In the genomic region with DNA sequence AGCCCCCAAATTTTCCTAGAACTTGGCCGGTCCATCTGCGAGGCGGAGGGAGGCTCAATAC, we compare ENCODE assay signal across 8 mouse cellular contexts. TPM values are rescaled to one million over a fixed set of nuclear protein-coding genes. Genes with fewer than 3 reads are reported as not detected.
DNase-seq lines count a peak whose midpoint lies in the region; ATAC-seq and TF ChIP-seq lines count a peak whose summit lies in the region.
"Had no signal": no experiment of that assay in that cellular context is flagged by ENCODE, and none has a peak within 500 bp of the region (broad histone marks: within the 10 kb centered on the region; RNA-seq: fewer than 3 reads in every experiment).

A gene (minus strand): TSS at position 14 of the 61 bp plus-strand sequence.

- H3K27me3 ChIP-seq in lung, embryonic 14.5 days (ENCODE audit: insufficient read depth, low read length) = no peaks in the 10 kb centered on the region
- H3K27me3 ChIP-seq in limb, embryonic 11.5 days (ENCODE audit: control insufficient read depth, insufficient read depth, low read length) = no peaks in the 10 kb centered on the region

- peak within 1 kb of the TSS; percentile 73 for H3K4me2 ChIP-seq in lung, embryonic 14.5 days
- H3K4me2 ChIP-seq in limb, embryonic 11.5 days (ENCODE audit: low read depth, severe bottlenecking) = peak within 1 kb of the TSS; percentile 78

- no peaks in the 10 kb centered on the region for H3K9me3 ChIP-seq in lung, embryonic 14.5 days (ENCODE audit: low read depth, low read length)
- no peaks in the 10 kb centered on the region for H3K9me3 ChIP-seq in limb, embryonic 11.5 days (ENCODE audit: control insufficient read depth, low read length)

- 0 out of 2 replicates have a peak, but pooled peaks cover 7% of the 10 kb centered on the region for H3K36me3 ChIP-seq in lung, embryonic 14.5 days (ENCODE audit: insufficient read depth)
- H3K36me3 ChIP-seq in limb, embryonic 11.5 days (ENCODE audit: control insufficient read depth, insufficient read depth, low read length) = no peaks in the 10 kb centered on the region

- ATAC-seq in lung, embryonic 14.5 days (ENCODE audit: insufficient read depth) = no peak
- ATAC-seq in limb, embryonic 11.5 days (ENCODE audit: insufficient number of reproducible peaks, low FRiP score, low TSS enrichment, low read depth) = no peak

- 0% methylated on average over 3 of the region's 3 CpGs for WGBS in lung, embryonic 14.5 days
- WGBS in limb, embryonic 11.5 days = 0% methylated on average over 3 of the region's 3 CpGs
- 3% methylated on average over 3 of the region's 3 CpGs for WGBS in olfactory bulb, adult 2 months

- peaks cover 3% of the 10 kb centered on the region; the same call in 1 of the 2 replicates for H3K4me1 ChIP-seq in lung, embryonic 14.5 days (ENCODE audit: insufficient read depth)
- H3K4me1 ChIP-seq in embryonic fibroblast, embryonic 13.5 days (ENCODE audit: control insufficient read depth, insufficient read depth, low read length) = peaks cover 8% of the 10 kb centered on the region
- H3K4me1 ChIP-seq in limb, embryonic 11.5 days (ENCODE audit: control insufficient read depth, insufficient read depth, low read length) = peaks cover 7% of the 10 kb centered on the region
- H3K4me1 ChIP-seq in olfactory bulb, adult 2 months (ENCODE audit: control insufficient read depth, insufficient read depth, low read length) = peaks cover 11% of the 10 kb centered on the region

- peak within 1 kb of the TSS; percentile 71 for H3K4me3 ChIP-seq in lung, embryonic 14.5 days (ENCODE audit: low read depth, low read length)
- H3K4me3 ChIP-seq in embryonic fibroblast, embryonic 13.5 days (ENCODE audit: insufficient read depth, low read length) = peak within 1 kb of the TSS; percentile 68
- H3K4me3 ChIP-seq in limb, embryonic 11.5 days (ENCODE audit: low read depth, low read length) = peak within 1 kb of the TSS; percentile 69
- peak within 1 kb of the TSS; percentile 70 for H3K4me3 ChIP-seq in olfactory bulb, adult 2 months (ENCODE audit: insufficient read depth, low read depth, low read length)

- peak within 1 kb of the TSS; percentile 54; the same call in 1 of the 2 replicates for H3K27ac ChIP-seq in lung, embryonic 14.5 days (ENCODE audit: low read depth)
- H3K27ac ChIP-seq in embryonic fibroblast, embryonic 13.5 days (ENCODE audit: insufficient read depth, low read length) = no peak within 1 kb of the TSS
- H3K27ac ChIP-seq in limb, embryonic 11.5 days (replicated peaks; ENCODE audit: low read depth, low read length) = no peak within 1 kb of the TSS; the same call in 1 of the 2 replicates
- no peak within 1 kb of the TSS for H3K27ac ChIP-seq in olfactory bulb, adult 2 months (ENCODE audit: insufficient read depth, low read depth, low read length)

- H3K9ac ChIP-seq in lung, embryonic 14.5 days = peak within 1 kb of the TSS; percentile 79
- H3K9ac ChIP-seq in limb, embryonic 11.5 days (ENCODE audit: low read length) = peak within 1 kb of the TSS; percentile 86

- no peak for TF ChIP-seq CTCF in lung, embryonic 14.5 days (IDR thresholded peaks at IDR 0.05; ENCODE audit: low read depth)
- TF ChIP-seq CTCF in embryonic fibroblast, embryonic 13.5 days (IDR thresholded peaks at IDR 0.05; ENCODE audit: borderline replicate concordance, insufficient read depth, low read length) = no peak
- TF ChIP-seq CTCF in olfactory bulb, adult 2 months (IDR thresholded peaks at IDR 0.05; ENCODE audit: insufficient read depth, low read depth, low read length) = no peak

- no peak for DNase-seq in lung, embryonic 14.5 days
- no peak for DNase-seq in lung, postnatal 10 days
- DNase-seq in limb, embryonic 11.5 days (ENCODE audit: low spot score) = no peak
- no peak for DNase-seq in embryo, embryonic 10 days (ENCODE audit: low spot score)
- DNase-seq in c-Kit-positive CD71-positive TER-119-positive erythroid progenitor cells, embryonic 14.5 days (ENCODE audit: low spot score) = no peak

- no peak for TF ChIP-seq POLR2A in embryonic fibroblast, embryonic 13.5 days (IDR thresholded peaks at IDR 0.05; ENCODE audit: low read depth, low read length)
- no peak for TF ChIP-seq POLR2A in olfactory bulb, adult 2 months (IDR thresholded peaks at IDR 0.05; ENCODE audit: insufficient read depth, low read depth, low read length)

RNA-seq across cellular contexts. Expression of the gene that starts here (rescaled TPM):
- 1.1 and 1.3 TPM in 2 replicates for polyA plus RNA-seq in lung, embryonic 14.5 days (2014; fragmentation: Nextera tagmentation; extraction: Ambion mirVana)
- 3.0 and 3.4 TPM in 2 replicates for polyA plus RNA-seq in embryonic fibroblast, embryonic 13.5 days (2011; ENCODE audit: insufficient read length, low read depth, missing spikeins)
- polyA plus RNA-seq in limb, embryonic 11.5 days (2014; fragmentation: Nextera tagmentation; extraction: Ambion mirVana) = 0.95 and 1.3 TPM in 2 replicates
- polyA plus RNA-seq in olfactory bulb, adult 2 months (2012; ENCODE audit: insufficient read depth, insufficient read length, low replicate concordance, missing spikeins) = not detected in 2 replicates
- polyA plus RNA-seq: activated CD4-positive, CD25-positive, alpha-beta regulatory T cell, adult 4 months had no signal
